Mouse (Mus musculus): ENCODE measurements around the gene Eps8. TPM values are rescaled to one million over a fixed set of nuclear protein-coding genes. Genes with fewer than 3 reads are reported as not detected.

Eps8 gene
- polyA plus RNA-seq, 1 experiment from 2014 or later, result 6.8 TPM

- Histone ChIP-seq H3K9me3 (no peaks in the 10 kb centered on the region), H3K36me3 (replicated peaks) (no peaks in the 10 kb centered on the region), H3K27ac (peak overlapping the region; percentile 58; the same call in 1 of the 2 replicates), H3K27me3 (ENCODE audit: poor library complexity, severe bottlenecking) (peaks cover 66% of the 10 kb centered on the region), H3K4me1 (peaks cover 24% of the 10 kb centered on the region), H3K4me3 (0 out of 2 replicates have a peak overlapping the region, but pooled peaks have one; percentile 5)
- WGBS, result 23% methylated on average over 16 of the region's 16 CpGs
- peak; percentile 37 for DNase-seq (ENCODE audit: extremely low spot score, low spot score)
Observed at GRCm38 (mm10) chr6:137437902-137438580, 216.6 kb downstream of the Eps8 start.

GRCm38 (mm10) chr6:137437486-137437885 lies 217.2 kb downstream of the Eps8 start:
- peak overlapping the region; percentile 48; the same call in 1 of the 2 replicates for H3K27ac ChIP-seq
- no peaks in the 10 kb centered on the region for H3K36me3 ChIP-seq (replicated peaks)
- DNase-seq (ENCODE audit: extremely low spot score, low spot score), result no peak
- peaks cover 64% of the 10 kb centered on the region for H3K27me3 ChIP-seq (ENCODE audit: poor library complexity, severe bottlenecking)
- no peak overlapping the region for H3K4me3 ChIP-seq
- H3K9me3 ChIP-seq, result no peaks in the 10 kb centered on the region
- WGBS, result 76% methylated on average over 4 of the region's 4 CpGs
- peaks cover 24% of the 10 kb centered on the region for H3K4me1 ChIP-seq

DNA sequence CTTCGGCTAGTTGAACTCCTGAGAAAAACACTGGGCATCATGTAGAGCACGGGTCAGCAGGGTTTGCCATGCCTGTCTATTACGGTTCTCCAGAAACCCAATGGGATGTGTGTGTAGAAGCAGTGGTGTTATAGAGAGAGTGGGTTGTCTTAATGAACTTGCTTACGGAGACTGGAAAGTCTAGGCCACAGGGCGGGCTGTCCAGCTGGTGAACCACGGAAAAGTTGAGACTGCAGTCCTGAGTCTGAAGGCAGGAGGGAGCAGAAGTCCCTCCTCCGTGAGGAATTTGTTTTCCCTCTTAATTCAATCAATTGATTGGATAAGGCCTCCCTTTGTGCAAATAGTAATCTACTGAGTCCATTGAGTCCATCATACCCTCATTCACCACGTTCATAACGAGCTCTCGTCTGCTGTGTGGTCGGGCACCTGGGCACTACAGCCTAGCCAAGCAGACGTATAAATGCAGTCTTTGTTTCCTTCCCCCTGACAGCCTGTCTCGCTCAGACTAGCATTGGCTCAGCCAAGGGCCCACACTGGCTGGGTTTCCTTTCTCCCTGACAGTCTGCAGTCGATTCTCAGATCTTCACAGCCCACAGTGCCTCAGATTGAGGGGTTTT lies 221.0 kb downstream of the Eps8 start:
- H3K27me3 ChIP-seq (ENCODE audit: poor library complexity, severe bottlenecking), result peaks cover 26% of the 10 kb centered on the region
- peaks cover 4% of the 10 kb centered on the region; the same call in 1 of the 2 replicates for H3K9me3 ChIP-seq
- DNase-seq (ENCODE audit: extremely low spot score, low spot score), result no peak
- H3K27ac ChIP-seq, result peak overlapping the region; percentile 9; the same call in 1 of the 2 replicates
- WGBS, result 37% methylated on average over 14 of the region's 14 CpGs
- no peaks in the 10 kb centered on the region for H3K36me3 ChIP-seq (replicated peaks)
- H3K4me3 ChIP-seq, result no peak overlapping the region
- peaks cover 24% of the 10 kb centered on the region for H3K4me1 ChIP-seq

Other genes starting within 250 kb of the Eps8 start
- 240 and 241 TPM in 2 replicates for gene Strap, start 80.2 kb upstream of the Eps8 start, polyA plus RNA-seq (2016; fragmentation: Nextera tagmentation; extraction: Ambion mirVana)
- gene Dera, start 99.7 kb upstream of the Eps8 start, polyA plus RNA-seq (2016; fragmentation: Nextera tagmentation; extraction: Ambion mirVana), result 67.2 and 69.5 TPM in 2 replicates

All from forebrain, embryonic 10.5 days (tissue).